Mouse (Mus musculus) G1E (cell line): ENCODE results near the gene Il33.

ENCODE experiments used
- CTCF ChIP-seq: IDR thresholded peaks from 2 replicates; pipeline ENCODE4 v1.5.1; 2012; ENCODE audit warnings: low read depth, low read length, inconsistent platforms, mixed read lengths
- GATA1 ChIP-seq: IDR thresholded peaks from 2 replicates; pipeline ENCODE4 v1.6.1; 2012; ENCODE audit warnings: borderline replicate concordance, low read length, inconsistent platforms, mixed read lengths

- TF ChIP-seq GATA1 (no peak), CTCF (no peak)
Measured at GRCm38 (mm10) chr19:29892786-29893185, 32.1 kb upstream of the Il33 start.
